In the genomic region with DNA sequence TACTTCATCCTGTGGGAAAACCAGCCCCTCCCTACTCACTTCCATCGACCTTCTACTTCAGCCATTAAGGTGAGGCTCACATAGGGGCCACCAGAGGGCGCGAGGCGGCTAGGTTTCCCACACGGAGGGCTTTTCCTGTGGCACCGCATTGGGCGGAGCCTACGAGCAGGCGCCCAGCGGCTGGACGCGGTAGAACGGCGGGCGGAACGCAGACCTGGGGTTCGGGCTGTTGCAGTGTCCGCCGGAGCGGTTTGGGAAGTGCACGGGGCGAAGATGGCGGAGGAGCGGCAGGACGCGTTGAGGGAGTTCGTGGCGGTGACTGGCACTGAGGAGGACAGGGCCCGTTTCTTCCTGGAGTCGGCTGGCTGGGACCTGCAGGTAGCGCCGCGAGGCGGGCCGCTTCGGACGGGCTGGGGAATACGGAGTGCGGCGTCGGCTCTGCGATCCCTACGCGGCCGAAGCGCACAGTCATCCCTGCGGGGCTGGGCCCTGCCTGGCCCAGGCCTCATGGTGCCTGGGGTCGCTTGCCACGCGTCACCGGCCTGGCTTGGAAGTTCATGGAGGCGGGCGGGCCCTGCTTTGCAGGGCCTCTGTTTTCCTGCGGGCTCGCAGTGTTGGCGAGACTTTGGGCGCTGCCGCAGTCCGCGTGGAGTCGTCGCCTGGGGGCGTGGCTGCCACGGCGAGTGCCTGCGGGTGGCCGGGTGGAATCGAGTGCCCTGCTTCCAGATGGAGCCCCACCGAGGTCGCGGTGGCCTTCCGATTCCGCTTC, we compare ENCODE assay signal across 8 mouse cellular contexts. TPM values are rescaled to one million over a fixed set of nuclear protein-coding genes. Genes with fewer than 3 reads are reported as not detected.
DNase-seq lines count a peak whose midpoint lies in the region; ATAC-seq and TF ChIP-seq lines count a peak whose summit lies in the region.

TSS of gene Nsfl1c (plus strand) at position 148 of the 769 bp plus-strand sequence.

- H3K36me3 ChIP-seq in embryonic facial prominence, embryonic 13.5 days: peaks cover 25% of the 10 kb centered on the region
- H3K36me3 ChIP-seq in kidney, adult 2 months (ENCODE audit: control insufficient read depth, insufficient read depth, low read length): no peaks in the 10 kb centered on the region
- H3K36me3 ChIP-seq in limb, embryonic 12.5 days: peaks cover 30% of the 10 kb centered on the region
- H3K36me3 ChIP-seq in midbrain, embryonic 15.5 days (replicated peaks): peaks cover 4% of the 10 kb centered on the region; the same call in 1 of the 2 replicates
- peaks cover 9% of the 10 kb centered on the region for H3K36me3 ChIP-seq in spleen, adult 2 months (ENCODE audit: control insufficient read depth, insufficient read depth, low read length)

- no peaks in the 10 kb centered on the region for H3K9me3 ChIP-seq in embryonic facial prominence, embryonic 13.5 days
- H3K9me3 ChIP-seq in limb, embryonic 12.5 days: no peaks in the 10 kb centered on the region
- H3K9me3 ChIP-seq in midbrain, embryonic 15.5 days: no peaks in the 10 kb centered on the region

- H3K4me1 ChIP-seq in embryonic facial prominence, embryonic 13.5 days: peaks cover 20% of the 10 kb centered on the region
- H3K4me1 ChIP-seq in kidney, adult 2 months (ENCODE audit: control insufficient read depth, insufficient read depth, low read length): peaks cover 7% of the 10 kb centered on the region
- peaks cover 8% of the 10 kb centered on the region for H3K4me1 ChIP-seq in limb, embryonic 12.5 days (replicated peaks)
- H3K4me1 ChIP-seq in midbrain, embryonic 15.5 days: peaks cover 33% of the 10 kb centered on the region
- H3K4me1 ChIP-seq in spleen, adult 2 months (ENCODE audit: control insufficient read depth, insufficient read depth, insufficient read length): no peaks in the 10 kb centered on the region

- peak; percentile 98 for ATAC-seq in embryonic facial prominence, embryonic 13.5 days (ENCODE audit: insufficient number of reproducible peaks, insufficient read depth, low FRiP score, low TSS enrichment, low read depth)
- peak; percentile 99 for ATAC-seq in limb, embryonic 12.5 days (ENCODE audit: insufficient number of reproducible peaks, insufficient read depth, low FRiP score, low TSS enrichment, low read depth)
- peak; percentile 100 for ATAC-seq in midbrain, embryonic 15.5 days (replicated peaks)

- H3K4me2 ChIP-seq in embryonic facial prominence, embryonic 13.5 days: peak within 1 kb of the TSS; percentile 77
- peak within 1 kb of the TSS; percentile 80 for H3K4me2 ChIP-seq in limb, embryonic 12.5 days
- H3K4me2 ChIP-seq in midbrain, embryonic 15.5 days: peak within 1 kb of the TSS; percentile 92

- peak; percentile 81 for TF ChIP-seq POLR2A in kidney, adult 2 months (IDR thresholded peaks at IDR 0.05; ENCODE audit: low read depth, low read length)
- peak; percentile 81 for TF ChIP-seq POLR2A in spleen, adult 2 months (IDR thresholded peaks at IDR 0.05; ENCODE audit: low read depth, low read length)

- peak; percentile 89 for TF ChIP-seq CTCF in kidney, adult 2 months (conservative IDR thresholded peaks at IDR 0.05; ENCODE audit: insufficient read depth, insufficient read length, low read depth, low read length)
- peak; percentile 95 for TF ChIP-seq CTCF in spleen, adult 2 months (IDR thresholded peaks at IDR 0.05; ENCODE audit: extremely low read depth, insufficient read depth, insufficient read length, insufficient replicate concordance)

- WGBS in embryonic facial prominence, embryonic 13.5 days: under 1% methylated on average over 73 of the region's 73 CpGs
- under 1% methylated on average over 73 of the region's 73 CpGs for WGBS in kidney, adult 2 months
- under 1% methylated on average over 73 of the region's 73 CpGs for WGBS in limb, embryonic 12.5 days
- under 1% methylated on average over 73 of the region's 73 CpGs for WGBS in midbrain, embryonic 15.5 days
- 2% methylated on average over 68 of the region's 73 CpGs for WGBS in spleen, adult 2 months

- peak; percentile 95 for DNase-seq in 3134 (ENCODE audit: extremely low read depth, insufficient read length, low spot score)
- DNase-seq in adrenal gland, postnatal 36 days: peak; percentile 96 to 98
- DNase-seq in heart, adult 18-20 months: peak; percentile 94 to 97
- DNase-seq in kidney, adult 2 months: peak; percentile 96
- peak; percentile 83 to 86 for DNase-seq in spleen, adult 2 months (ENCODE audit: low read depth in 1 of 2, low spot score in 2 of 2)

- peak within 1 kb of the TSS; percentile 62; the same call in 1 of the 2 replicates for H3K27ac ChIP-seq in embryonic facial prominence, embryonic 13.5 days
- H3K27ac ChIP-seq in kidney, adult 2 months (ENCODE audit: insufficient read depth, low read depth, low read length): peak within 1 kb of the TSS; percentile 14; the same call in 1 of the 2 replicates
- H3K27ac ChIP-seq in limb, embryonic 12.5 days: peak within 1 kb of the TSS; percentile 72; the same call in 1 of the 2 replicates
- peak within 1 kb of the TSS; percentile 79 for H3K27ac ChIP-seq in midbrain, embryonic 15.5 days
- H3K27ac ChIP-seq in spleen, adult 2 months (ENCODE audit: insufficient read depth, low read length): 0 out of 2 replicates have a peak within 1 kb of the TSS, but pooled peaks have one; percentile 7

- H3K4me3 ChIP-seq in embryonic facial prominence, embryonic 13.5 days: peak within 1 kb of the TSS; percentile 97
- H3K4me3 ChIP-seq in kidney, adult 2 months (ENCODE audit: insufficient read depth, low read depth, low read length): peak within 1 kb of the TSS; percentile 83
- peak within 1 kb of the TSS; percentile 96 for H3K4me3 ChIP-seq in limb, embryonic 12.5 days (replicated peaks)
- H3K4me3 ChIP-seq in midbrain, embryonic 15.5 days: peak within 1 kb of the TSS; percentile 99
- H3K4me3 ChIP-seq in spleen, adult 2 months (ENCODE audit: extremely low read depth, insufficient read depth, insufficient read length): peak within 1 kb of the TSS; percentile 93

- H3K9ac ChIP-seq in embryonic facial prominence, embryonic 13.5 days: peak within 1 kb of the TSS; percentile 96
- peak within 1 kb of the TSS; percentile 91 for H3K9ac ChIP-seq in limb, embryonic 12.5 days (replicated peaks)
- peak within 1 kb of the TSS; percentile 92 for H3K9ac ChIP-seq in midbrain, embryonic 15.5 days

- no peaks in the 10 kb centered on the region for H3K27me3 ChIP-seq in embryonic facial prominence, embryonic 13.5 days
- H3K27me3 ChIP-seq in kidney, adult 2 months (replicated peaks; ENCODE audit: control insufficient read depth, insufficient read depth, low read length): no peaks in the 10 kb centered on the region
- no peaks in the 10 kb centered on the region for H3K27me3 ChIP-seq in limb, embryonic 12.5 days
- no peaks in the 10 kb centered on the region for H3K27me3 ChIP-seq in midbrain, embryonic 15.5 days (replicated peaks)
- H3K27me3 ChIP-seq in spleen, adult 2 months (ENCODE audit: control insufficient read depth, insufficient read depth, low read length): no peaks in the 10 kb centered on the region

RNA-seq across cellular contexts. Expression of gene Nsfl1c, which starts in this region (rescaled TPM):
- total RNA-seq in adrenal gland, postnatal 36 days (2021): 100 to 1,000 TPM; 139 to 148 TPM
- polyA plus RNA-seq in embryonic facial prominence, embryonic 13.5 days (2015; fragmentation: Nextera tagmentation; extraction: Ambion mirVana): 264 and 287 TPM in 2 replicates
- total RNA-seq in heart, adult 18-20 months (2021): 10 to 100 TPM; 79.4 to 84.5 TPM
- polyA plus RNA-seq in kidney, adult 2 months (2012; rRNA removed): 77.7 and 88.1 TPM in 2 replicates
- polyA plus RNA-seq in limb, embryonic 12.5 days (2016; fragmentation: Nextera tagmentation; extraction: Ambion mirVana): 279 and 285 TPM in 2 replicates
- 285 and 292 TPM in 2 replicates for polyA plus RNA-seq in midbrain, embryonic 15.5 days (2015; fragmentation: Nextera tagmentation; extraction: Ambion mirVana)
- polyA plus RNA-seq in spleen, adult 2 months (2012; rRNA removed): 29.4 and 30.7 TPM in 2 replicates

Comparison
In these comparisons a context has a peak if more than half of its experiments do, and no peak if none do; other contexts are left out.
1. Peak in every context shown above with its lines: DNase-seq, ATAC-seq, H3K4me3 ChIP-seq and H3K27ac ChIP-seq.
2. H3K27ac ChIP-seq: peak in every context shown above with its lines; median percentile 79 in midbrain, embryonic 15.5 days; 72 in limb, embryonic 12.5 days; 62 in embryonic facial prominence, embryonic 13.5 days; 14 in kidney, adult 2 months; 7 in spleen, adult 2 months.